Mouse (Mus musculus) liver, postnatal 0 days (tissue): ENCODE data around the gene Fam185a. TPM values are rescaled to one million over a fixed set of nuclear protein-coding genes. Genes with fewer than 3 reads are reported as not detected.

Experiments
- ATAC-seq: fragments of 200-750 bp; cut with Nextera tagmentation; 2 replicates; pipeline ENCODE4 v1.8.0; 2017; ENCODE audit warnings: mild to moderate bottlenecking, moderate library complexity
- DNase-seq: peaks from one replicate; pipeline ENCODE4 v3.0.0-alpha.2; 2016
- H3K27ac ChIP-seq: fragments of 300-500 bp; sonication (generic); 2 replicates; pipeline ENCODE4 v1.5.1; 2014; ENCODE audit warnings: antibody characterized with exemption, moderate library complexity, mild to moderate bottlenecking, low read depth
- H3K27me3 ChIP-seq: fragments of 300-500 bp; sonication (generic); 2 replicates; pipeline ENCODE4 v1.6.1; 2014; ENCODE audit warnings: low read length, control low read depth, mixed read lengths; ENCODE audit not compliant: insufficient read depth
- H3K36me3 ChIP-seq: fragments of 300-500 bp; sonication (generic); replicated peaks from 2 replicates; pipeline ENCODE4 v1.6.1; 2014; ENCODE audit warnings: mild to moderate bottlenecking, control low read depth, low read length, moderate library complexity, mixed read lengths; ENCODE audit not compliant: insufficient read depth
- H3K4me1 ChIP-seq: fragments of 300-500 bp; sonication (generic); 2 replicates; pipeline ENCODE4 v1.6.1; 2014; ENCODE audit warnings: antibody characterized with exemption, mild to moderate bottlenecking, control low read depth; ENCODE audit not compliant: insufficient read depth
- H3K4me2 ChIP-seq: fragments of 300-500 bp; sonication (generic); 2 replicates; pipeline ENCODE4 v1.6.1; 2014; ENCODE audit warnings: low read depth, mild to moderate bottlenecking, low read length, moderate library complexity, mixed read lengths
- H3K4me3 ChIP-seq: fragments of 300-500 bp; sonication (generic); 2 replicates; pipeline ENCODE4 v1.5.1; 2014; ENCODE audit warnings: low read depth, low read length
- H3K9ac ChIP-seq: fragments of 300-500 bp; sonication (generic); replicated peaks from 2 replicates; pipeline ENCODE4 v1.6.1; 2014; ENCODE audit warnings: mild to moderate bottlenecking, moderate library complexity
- H3K9me3 ChIP-seq: fragments of 300-500 bp; sonication (generic); 2 replicates; pipeline ENCODE4 v1.6.1; 2016; ENCODE audit warnings: mild to moderate bottlenecking, control low read depth, low read length, mixed read lengths
- CTCF ChIP-seq: sonication (generic); IDR thresholded peaks from 2 replicates; pipeline ENCODE4 v1.5.1; 2016; ENCODE audit warnings: antibody characterized with exemption, low read depth
- EP300 ChIP-seq: IDR thresholded peaks from 2 replicates; pipeline ENCODE4 v1.6.1; 2016; ENCODE audit warnings: antibody characterized with exemption, low read depth, mild to moderate bottlenecking
- WGBS: fragments of 180-500 bp; shearing (Covaris S2); extraction: QIAGEN DNeasy Blood & Tissue Kit; methylation state at CpG from one replicate; pipeline ENCODE4 v1.1.7; 2014; ENCODE audit not compliant: insufficient replicate concordance; 5-methylcytosine and 5-hydroxymethylcytosine counted together
- polyA plus RNA-seq: library from polyadenylated mRNA; unstranded; fragments of >200 nt; fragmentation: Nextera tagmentation; extraction: Ambion mirVana; gene quantifications from 2 replicates; pipeline ENCODE4 v1.2.1, GENCODE M21; 2015

Fam185a gene
- polyA plus RNA-seq, 1 experiment from 2014 or later, result 2.7 TPM

- peaks cover 3% of the 10 kb centered on the region; the same call in 1 of the 2 replicates for H3K4me1 ChIP-seq
- no peaks in the 10 kb centered on the region for H3K27me3 ChIP-seq
- H3K9me3 ChIP-seq, result no peaks in the 10 kb centered on the region
- ATAC-seq, result no peak
- DNase-seq, result no peak
- 72% methylated on average over 8 of the region's 8 CpGs for WGBS
- H3K27ac ChIP-seq, result no peak overlapping the region
- no peak overlapping the region for H3K4me2 ChIP-seq
- no peak overlapping the region for H3K9ac ChIP-seq
- H3K36me3 ChIP-seq, result no peaks in the 10 kb centered on the region
- TF ChIP-seq CTCF (no peak), EP300 (no peak)
- no peak overlapping the region for H3K4me3 ChIP-seq
Observed at GRCm38 (mm10) chr5:21529110-21529720, 104.5 kb downstream of the Fam185a start.

Other genes starting within 250 kb of the Fam185a start
- gene Gsap, start 238.7 kb upstream of the Fam185a start, polyA plus RNA-seq, result 2.9 and 3.2 TPM in 2 replicates
- 3.2 and 3.5 TPM in 2 replicates for gene Fgl2, start 52.3 kb upstream of the Fam185a start, polyA plus RNA-seq
- gene Ccdc146, start 281 bp upstream of the Fam185a start, polyA plus RNA-seq, result 0.06 and 0.09 TPM in 2 replicates
- gene Lrrc17, start 118.6 kb downstream of the Fam185a start, polyA plus RNA-seq, result 0.81 and 0.99 TPM in 2 replicates
- gene Fbxl13, start 220.7 kb downstream of the Fam185a start, polyA plus RNA-seq, result 0.05 and 0.09 TPM in 2 replicates
- 7.4 TPM in 2 replicates for gene Armc10, start 220.9 kb downstream of the Fam185a start, polyA plus RNA-seq